Mouse (Mus musculus) cortical plate, adult 2 months (tissue): ENCODE data around the gene Idua. TPM values are rescaled to one million over a fixed set of nuclear protein-coding genes. Genes with fewer than 3 reads are reported as not detected.

Experiments
- H3K27ac ChIP-seq: fragments of 200-500 bp; 2 replicates; pipeline ENCODE4 v1.5.1; 2012; ENCODE audit warnings: low read length, control low read depth, inconsistent platforms; ENCODE audit not compliant: insufficient read depth
- H3K4me1 ChIP-seq: fragments of 200-500 bp; 2 replicates; pipeline ENCODE4 v1.6.1; 2011; ENCODE audit warnings: low read length; ENCODE audit not compliant: control insufficient read depth, insufficient read depth
- H3K4me3 ChIP-seq: fragments of 200-500 bp; 2 replicates; pipeline ENCODE4 v1.5.1; 2011; ENCODE audit warnings: mild to moderate bottlenecking, low read length, control low read depth; ENCODE audit not compliant: insufficient read depth
- CTCF ChIP-seq: fragments of 200-500 bp; IDR thresholded peaks from 2 replicates; pipeline ENCODE4 v1.5.1; 2011; ENCODE audit warnings: mild to moderate bottlenecking, control low read depth, low read length; ENCODE audit not compliant: insufficient read depth; ENCODE audit errors: extremely low read depth
- POLR2A ChIP-seq: fragments of 200-500 bp; IDR thresholded peaks from 2 replicates; pipeline ENCODE4 v1.6.1; 2011; ENCODE audit warnings: mild to moderate bottlenecking, low read length, control low read depth; ENCODE audit not compliant: insufficient read depth; ENCODE audit errors: extremely low read depth
- polyA plus RNA-seq: library from polyadenylated mRNA; depleted of rRNA; stranded (reverse); fragments of >200 nt; gene quantifications from 2 replicates; pipeline ENCODE4 v1.2.3, GENCODE M21; 2012

Gene Idua
- polyA plus RNA-seq, 1 experiment = 24.0 TPM

DNA sequence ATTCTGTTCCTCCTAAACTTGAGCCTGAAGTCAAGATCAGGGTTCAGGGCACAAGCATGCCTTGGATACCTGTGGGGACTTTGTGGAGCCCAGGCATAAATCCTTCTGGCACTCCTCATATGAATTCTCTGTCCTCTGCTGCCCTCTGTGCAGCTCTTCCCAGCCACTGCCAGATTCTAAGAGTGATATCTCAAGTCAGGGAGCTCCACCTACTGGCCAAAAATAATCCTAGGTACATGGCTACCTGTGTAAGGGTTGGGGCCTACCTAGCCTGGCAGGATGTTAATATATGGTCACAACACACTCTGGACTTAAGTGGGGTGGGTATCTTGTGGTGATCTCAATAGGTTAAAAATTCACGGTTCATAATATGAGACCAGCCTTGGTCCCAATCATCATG lies 8.3 kb upstream of the Idua start:
- H3K4me3 ChIP-seq = no peak overlapping the region
- H3K4me1 ChIP-seq = no peaks in the 10 kb centered on the region
- H3K27ac ChIP-seq = no peak overlapping the region
- TF ChIP-seq CTCF (peak; percentile 60; the same call in 1 of the 2 replicates), POLR2A (no peak)

DNA sequence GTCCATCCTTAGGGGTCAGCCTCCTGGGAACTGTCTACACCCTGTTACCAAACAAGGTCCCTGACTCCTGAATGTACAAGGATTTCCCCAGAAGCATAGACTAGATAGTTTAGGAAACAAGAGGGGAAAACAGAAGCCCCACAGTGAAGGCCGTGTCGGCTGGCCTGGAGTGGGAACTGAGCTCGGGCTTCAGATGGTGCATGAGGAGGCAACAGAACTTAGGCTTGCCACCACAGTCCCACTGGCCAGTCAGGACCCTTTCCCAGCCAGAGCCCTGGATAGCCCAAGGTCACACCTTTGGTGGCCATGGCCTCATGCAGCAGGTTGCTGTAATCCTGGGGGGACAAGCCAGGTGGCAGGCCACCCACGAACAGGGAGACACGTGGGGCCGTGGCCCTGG lies 6.8 kb upstream of the Idua start:
- no peak overlapping the region for H3K27ac ChIP-seq
- no peak overlapping the region for H3K4me3 ChIP-seq

DNA sequence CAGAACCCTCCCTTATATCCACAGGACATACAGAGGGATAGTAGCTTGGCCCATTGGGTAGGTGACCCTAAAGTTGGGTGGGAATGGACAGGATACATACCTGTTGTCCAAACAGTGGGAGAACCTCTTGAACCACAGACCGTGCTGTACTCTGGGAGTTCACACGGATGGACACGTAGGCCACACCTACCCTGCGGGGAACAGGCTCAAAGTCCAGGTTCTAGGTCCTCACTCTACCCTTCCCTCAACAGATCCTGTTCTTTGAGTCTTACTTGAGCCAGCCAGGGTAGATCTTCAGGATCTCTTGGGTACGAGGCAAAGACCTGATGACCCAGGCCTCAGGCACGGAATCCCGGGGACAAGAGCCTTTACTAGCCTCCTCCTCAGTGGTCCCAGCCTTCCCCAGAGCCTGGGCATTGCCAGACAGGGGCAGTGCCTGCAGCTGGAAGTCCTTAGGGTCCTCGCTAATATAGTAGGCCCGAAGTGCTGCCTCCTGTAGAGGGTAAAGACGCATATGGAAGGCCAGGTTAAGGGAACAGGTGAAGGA lies 5.6 kb upstream of the Idua start:
- Histone ChIP-seq H3K4me3 (no peak overlapping the region), H3K4me1 (peaks cover 5% of the 10 kb centered on the region; the same call in 1 of the 2 replicates), H3K27ac (no peak overlapping the region)
- TF ChIP-seq CTCF (no peak), POLR2A (no peak)

More for the DNA sequence above, 6.8 kb upstream of the Idua start:
- no peak for TF ChIP-seq POLR2A
- no peak for TF ChIP-seq CTCF
- peaks cover 1% of the 10 kb centered on the region; the same call in 1 of the 2 replicates for H3K4me1 ChIP-seq

DNA sequence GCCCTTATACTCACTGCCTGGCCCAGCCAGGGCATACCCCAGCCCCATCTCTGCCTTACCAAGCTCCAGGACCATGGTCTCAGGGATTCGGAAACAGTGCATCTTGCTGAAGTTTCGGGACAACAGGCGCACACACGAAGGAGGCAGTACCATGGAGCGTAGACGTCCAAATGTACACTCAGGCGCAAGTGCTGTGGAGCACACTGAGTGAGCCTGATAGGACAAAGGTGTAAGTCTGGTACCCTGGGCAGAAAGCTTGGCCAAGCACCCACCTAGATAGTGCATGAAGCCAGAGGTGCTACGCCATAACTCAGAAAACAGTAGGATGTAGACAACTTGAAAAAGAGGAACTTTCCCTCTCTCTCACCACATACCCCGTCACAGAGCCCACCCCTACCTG lies 4.8 kb upstream of the Idua start:
- Histone ChIP-seq H3K4me3 (no peak overlapping the region), H3K4me1 (peaks cover 9% of the 10 kb centered on the region), H3K27ac (no peak overlapping the region)
- TF ChIP-seq POLR2A (no peak), CTCF (no peak)

DNA sequence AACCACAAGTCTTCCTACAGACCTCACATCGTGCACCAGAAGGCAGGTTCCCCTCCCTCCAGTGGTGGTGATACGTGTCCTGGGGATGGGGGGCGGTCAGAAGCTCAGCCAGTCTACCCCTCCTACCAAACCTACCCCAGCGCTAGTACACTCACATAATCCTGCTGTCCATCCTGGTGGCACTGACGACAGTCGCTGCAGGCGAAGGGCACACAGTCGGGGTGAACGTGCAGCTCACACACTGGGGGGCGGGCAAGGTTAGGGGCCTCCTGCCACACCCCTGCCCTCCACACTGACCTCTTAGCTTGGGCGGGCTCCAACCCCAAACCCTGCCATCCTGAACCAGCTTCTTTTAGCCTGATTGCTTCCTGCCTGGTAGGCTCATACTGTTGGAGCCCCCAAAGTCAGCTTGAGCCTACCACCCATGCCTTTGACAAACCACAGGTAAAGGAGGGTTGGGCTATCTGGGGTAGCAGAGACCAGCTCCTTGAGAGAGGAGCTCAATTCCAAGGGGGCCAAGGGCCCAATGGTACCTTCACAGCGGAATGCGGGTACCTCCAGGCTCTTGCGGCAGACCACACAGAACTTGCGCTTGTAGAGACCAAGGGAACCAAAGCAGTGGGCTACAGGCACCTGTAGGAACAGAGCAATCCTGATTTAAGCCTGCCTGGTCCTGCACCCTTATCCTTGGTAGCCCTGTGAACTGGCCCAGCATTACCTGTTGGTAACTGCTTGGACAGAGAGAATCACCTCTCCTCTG lies 4.1 kb upstream of the Idua start:
- no peak for TF ChIP-seq POLR2A
- TF ChIP-seq CTCF = no peak
- no peak overlapping the region for H3K27ac ChIP-seq

DNA sequence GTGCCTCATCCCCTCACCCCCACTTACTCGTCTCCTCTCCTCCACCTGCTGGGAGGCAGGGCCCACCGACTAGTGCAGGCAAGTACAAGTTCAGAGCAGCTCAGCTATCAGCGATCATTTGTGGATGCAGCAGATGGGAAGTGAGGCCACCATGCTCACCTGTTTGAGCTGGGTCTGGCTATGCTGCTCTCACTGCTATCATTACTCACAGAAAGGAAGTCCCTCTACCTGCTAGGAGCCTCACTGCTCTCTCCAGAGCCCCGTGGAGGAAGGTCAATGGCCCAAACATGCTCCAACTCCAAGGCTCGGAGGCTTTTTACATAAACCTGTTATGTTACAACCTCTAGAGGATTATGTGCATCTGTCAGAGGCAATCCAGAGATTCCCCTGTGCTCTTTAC lies 2.7 kb upstream of the Idua start:
- Histone ChIP-seq H3K4me1 (peaks cover 11% of the 10 kb centered on the region), H3K27ac (no peak overlapping the region)
- no peak for TF ChIP-seq CTCF
- no peak for TF ChIP-seq POLR2A

More for the DNA sequence above, 4.1 kb upstream of the Idua start:
- H3K4me1 ChIP-seq = peaks cover 10% of the 10 kb centered on the region
- no peak overlapping the region for H3K4me3 ChIP-seq

DNA sequence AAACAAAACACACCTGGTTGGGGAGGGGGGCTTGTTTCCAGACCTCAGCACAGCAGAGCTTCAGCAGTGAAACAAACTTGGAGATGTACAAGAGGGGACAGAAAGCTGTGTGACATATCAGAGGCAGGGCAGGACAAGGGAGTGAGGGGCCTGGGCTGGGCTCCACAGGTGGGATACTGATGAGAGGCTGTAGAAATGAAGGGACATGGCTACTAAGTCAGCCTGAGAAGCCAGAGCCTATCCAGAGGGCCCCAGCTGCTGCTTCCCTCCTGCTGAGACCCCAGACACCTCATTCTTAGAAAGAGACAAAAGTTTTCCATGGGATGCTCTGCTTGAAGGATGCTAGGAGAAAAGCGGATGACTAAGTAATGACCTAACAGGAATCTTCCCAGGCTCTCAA lies 1.5 kb upstream of the Idua start:
- no peak overlapping the region; the same call in 1 of the 2 replicates for H3K4me3 ChIP-seq
- H3K27ac ChIP-seq = no peak overlapping the region
- no peak for TF ChIP-seq POLR2A
- no peak for TF ChIP-seq CTCF
- peaks cover 11% of the 10 kb centered on the region for H3K4me1 ChIP-seq

More for the DNA sequence above, 2.7 kb upstream of the Idua start:
- H3K4me3 ChIP-seq = no peak overlapping the region

DNA sequence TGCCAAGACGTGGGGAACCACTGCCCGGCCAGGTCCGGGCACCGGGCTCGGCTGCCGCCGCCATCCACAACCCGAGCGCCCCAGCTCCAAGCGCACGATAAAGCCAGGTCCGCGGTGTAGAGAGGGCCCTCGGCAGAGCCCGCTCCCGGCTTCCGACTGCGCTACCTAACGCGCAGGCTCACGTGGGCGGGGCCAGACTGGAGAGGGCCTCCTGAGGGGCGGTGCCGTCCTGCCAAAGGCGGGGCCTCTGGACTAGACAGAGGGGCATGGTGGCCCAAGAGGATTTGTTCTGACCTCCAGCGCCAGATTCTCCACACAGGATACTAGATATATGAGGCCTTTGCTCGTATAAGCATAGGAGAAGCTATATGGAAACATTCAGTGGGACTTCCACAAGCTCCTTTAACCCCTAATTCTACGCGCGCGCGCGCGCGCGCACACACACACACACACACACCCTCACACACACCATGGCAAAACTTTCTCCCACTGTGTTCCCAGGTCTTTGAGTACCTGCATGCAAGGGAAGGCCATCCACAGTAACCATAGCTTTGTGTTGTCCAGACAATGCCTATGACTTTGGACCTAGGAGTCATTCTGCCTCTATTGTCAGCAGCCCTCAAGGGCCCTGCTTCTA lies 619 bp downstream of the Idua start:
- H3K4me3 ChIP-seq = peak overlapping the region; percentile 95
- H3K27ac ChIP-seq = no peak overlapping the region
- H3K4me1 ChIP-seq = peaks cover 11% of the 10 kb centered on the region
- TF ChIP-seq CTCF (no peak), POLR2A (peak; percentile 84)

DNA sequence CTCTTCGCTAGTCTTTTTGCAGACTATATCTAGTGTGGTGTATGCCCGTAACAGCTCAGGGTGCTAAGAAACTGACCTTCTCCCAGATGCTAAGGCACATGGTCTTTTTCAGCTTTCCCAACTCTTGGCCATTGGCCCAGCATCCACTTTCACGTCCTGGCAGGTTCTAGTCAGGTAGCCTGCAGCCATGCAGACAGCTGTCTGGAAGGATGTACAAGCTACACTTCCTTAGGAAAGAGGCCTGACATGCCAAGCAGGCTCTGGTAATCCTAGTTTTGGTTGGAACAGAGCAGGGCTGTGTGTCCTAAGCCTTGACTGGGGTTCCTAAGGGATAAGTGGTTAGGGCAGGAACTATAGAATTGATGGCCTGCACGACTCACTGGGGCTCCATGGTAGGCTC lies 2.6 kb downstream of the Idua start:
- H3K27ac ChIP-seq = no peak overlapping the region
- no peak overlapping the region for H3K4me3 ChIP-seq
- TF ChIP-seq POLR2A (no peak), CTCF (no peak)
- H3K4me1 ChIP-seq = peaks cover 11% of the 10 kb centered on the region
